In the genomic region with DNA sequence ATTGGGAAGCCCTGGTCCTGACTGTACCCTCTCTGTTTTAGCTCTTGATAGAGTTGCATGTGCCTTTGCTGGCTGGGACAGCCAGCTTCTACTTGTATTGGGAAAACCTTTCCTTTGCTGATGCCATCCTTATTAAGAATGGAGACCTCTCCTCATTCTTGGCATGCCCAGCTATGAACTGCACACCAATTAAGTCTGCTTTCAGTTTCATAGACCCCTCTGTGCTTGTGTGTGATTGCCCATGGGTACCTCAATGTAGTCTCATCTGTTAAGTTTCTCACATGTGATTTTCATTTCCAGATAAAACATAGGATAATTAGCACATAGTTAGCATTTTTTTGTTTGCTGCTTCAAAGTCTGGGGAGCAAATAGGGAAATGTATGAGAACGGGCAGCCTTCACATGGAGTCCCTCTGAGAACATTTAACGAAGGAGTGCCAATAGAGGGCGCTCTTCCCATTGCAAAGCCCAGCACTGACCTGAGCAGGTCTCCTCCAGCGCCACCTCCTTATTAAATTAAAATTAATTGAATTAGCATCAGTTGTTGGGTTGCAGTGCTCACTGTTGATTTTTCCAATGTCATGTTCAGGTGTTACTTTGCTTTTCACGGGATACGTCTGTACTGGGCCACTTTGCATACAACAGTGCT, we compare ENCODE assay signal across 8 mouse cellular contexts.
DNase-seq lines count a peak whose midpoint lies in the region; ATAC-seq and TF ChIP-seq lines count a peak whose summit lies in the region.

No protein-coding gene starts in this region.

- WGBS in embryonic facial prominence, embryonic 14.5 days, result 26% methylated on average over 6 of the region's 6 CpGs
- WGBS in heart, postnatal 0 days, result 26% methylated on average over 6 of the region's 6 CpGs
- 22% methylated on average over 6 of the region's 6 CpGs for WGBS in liver, embryonic 14.5 days (ENCODE audit: insufficient replicate concordance)
- 30% methylated on average over 6 of the region's 6 CpGs for WGBS in stomach, embryonic 16.5 days

- no peak overlapping the region for H3K27ac ChIP-seq in embryonic facial prominence, embryonic 14.5 days (replicated peaks; ENCODE audit: low read depth, low read length)
- H3K27ac ChIP-seq in heart, postnatal 0 days (ENCODE audit: low read depth), result no peak overlapping the region
- no peak overlapping the region for H3K27ac ChIP-seq in liver, embryonic 14.5 days
- no peak overlapping the region for H3K27ac ChIP-seq in stomach, embryonic 16.5 days (ENCODE audit: low read length)

- 0 out of 2 replicates have a peak, but pooled peaks cover 10% of the 10 kb centered on the region for H3K36me3 ChIP-seq in embryonic facial prominence, embryonic 14.5 days (ENCODE audit: control insufficient read depth, insufficient read depth, low read length)
- H3K36me3 ChIP-seq in heart, postnatal 0 days (replicated peaks; ENCODE audit: control insufficient read depth, insufficient read depth, low read length), result peaks cover 18% of the 10 kb centered on the region
- H3K36me3 ChIP-seq in liver, embryonic 14.5 days (replicated peaks; ENCODE audit: control insufficient read depth, insufficient read depth, low read depth), result no peaks in the 10 kb centered on the region
- no peaks in the 10 kb centered on the region for H3K36me3 ChIP-seq in stomach, embryonic 16.5 days (ENCODE audit: control insufficient read depth, insufficient read depth, low read length)

- no peak overlapping the region for H3K4me3 ChIP-seq in embryonic facial prominence, embryonic 14.5 days (ENCODE audit: low read depth, low read length)
- no peak overlapping the region for H3K4me3 ChIP-seq in heart, postnatal 0 days (ENCODE audit: low read depth, low read length)
- no peak overlapping the region for H3K4me3 ChIP-seq in liver, embryonic 14.5 days (ENCODE audit: insufficient read depth in 1 of 2, low read depth in 2 of 2, low read length in 2 of 2)
- no peak overlapping the region for H3K4me3 ChIP-seq in stomach, embryonic 16.5 days (replicated peaks; ENCODE audit: low read length)

- no peak for TF ChIP-seq EP300 in heart, postnatal 0 days (IDR thresholded peaks at IDR 0.05; ENCODE audit: low read depth)
- no peak for TF ChIP-seq EP300 in liver, embryonic 14.5 days (IDR thresholded peaks at IDR 0.05; ENCODE audit: low read depth)

- ATAC-seq in embryonic facial prominence, embryonic 14.5 days (ENCODE audit: low read depth), result peak; percentile 82; the same call in 1 of the 2 replicates
- peak; percentile 76 for ATAC-seq in heart, postnatal 0 days (ENCODE audit: insufficient read depth, low read depth)
- 0 out of 2 replicates have a peak, but pooled peaks have one; percentile 37 for ATAC-seq in liver, embryonic 14.5 days (ENCODE audit: insufficient read depth)
- peak; percentile 74; the same call in 1 of the 2 replicates for ATAC-seq in stomach, embryonic 16.5 days (ENCODE audit: insufficient read depth, low FRiP score)

- H3K9ac ChIP-seq in embryonic facial prominence, embryonic 14.5 days (ENCODE audit: low read depth, low read length), result no peak overlapping the region
- H3K9ac ChIP-seq in heart, postnatal 0 days (replicated peaks; ENCODE audit: low read depth, low read length), result no peak overlapping the region
- no peak overlapping the region for H3K9ac ChIP-seq in liver, embryonic 14.5 days (replicated peaks)
- H3K9ac ChIP-seq in stomach, embryonic 16.5 days (ENCODE audit: low read length), result no peak overlapping the region

- peak; percentile 84 for TF ChIP-seq CTCF in heart, postnatal 0 days (IDR thresholded peaks at IDR 0.05; ENCODE audit: low read depth)
- TF ChIP-seq CTCF in liver, embryonic 14.5 days (IDR thresholded peaks at IDR 0.05; ENCODE audit: low read depth), result peak; percentile 78

- H3K27me3 ChIP-seq in embryonic facial prominence, embryonic 14.5 days (replicated peaks; ENCODE audit: control insufficient read depth, insufficient read depth, low read length), result no peaks in the 10 kb centered on the region
- no peaks in the 10 kb centered on the region for H3K27me3 ChIP-seq in heart, postnatal 0 days (ENCODE audit: control insufficient read depth, insufficient read depth, low read length)
- H3K27me3 ChIP-seq in liver, embryonic 14.5 days (ENCODE audit: control insufficient read depth, insufficient read depth, low read length), result no peaks in the 10 kb centered on the region
- no peaks in the 10 kb centered on the region for H3K27me3 ChIP-seq in stomach, embryonic 16.5 days (ENCODE audit: control insufficient read depth, insufficient read depth, low read length)

- no peaks in the 10 kb centered on the region for H3K9me3 ChIP-seq in embryonic facial prominence, embryonic 14.5 days (ENCODE audit: control insufficient read depth, low read length)
- no peaks in the 10 kb centered on the region for H3K9me3 ChIP-seq in heart, postnatal 0 days (replicated peaks; ENCODE audit: control insufficient read depth, low read length)
- H3K9me3 ChIP-seq in liver, embryonic 14.5 days (ENCODE audit: control insufficient read depth, low read length), result no peaks in the 10 kb centered on the region
- H3K9me3 ChIP-seq in stomach, embryonic 16.5 days (replicated peaks; ENCODE audit: control insufficient read depth, low read length), result no peaks in the 10 kb centered on the region

- no peak overlapping the region for H3K4me2 ChIP-seq in embryonic facial prominence, embryonic 14.5 days (ENCODE audit: low read depth, low read length)
- peak overlapping the region; percentile 23; the same call in 1 of the 2 replicates for H3K4me2 ChIP-seq in heart, postnatal 0 days (ENCODE audit: low read depth, low read length)
- H3K4me2 ChIP-seq in liver, embryonic 14.5 days (ENCODE audit: low read depth), result 0 out of 2 replicates have a peak overlapping the region, but pooled peaks have one; percentile 13
- H3K4me2 ChIP-seq in stomach, embryonic 16.5 days (ENCODE audit: low read depth, low read length), result no peak overlapping the region

- peak; percentile 86 for DNase-seq in CD4-positive, CD25-positive, alpha-beta regulatory T cell, adult 2 months (ENCODE audit: low read depth, low spot score)
- peak; percentile 10 to 11 for DNase-seq in adrenal gland, postnatal 4 days (ENCODE audit: low spot score in 2 of 2)
- DNase-seq in embryonic facial prominence, embryonic 14.5 days (ENCODE audit: low spot score), result peak; percentile 71
- DNase-seq in heart, postnatal 0 days (ENCODE audit: low spot score), result peak; percentile 58
- peak; percentile 75 for DNase-seq in kidney, postnatal 14 days
- peak; percentile 15 to 37 (median 31) for DNase-seq in liver, embryonic 14.5 days (ENCODE audit: low read depth in 3 of 3, low spot score in 3 of 3)
- peak; percentile 38 for DNase-seq in neural tube, embryonic 10.5 days (ENCODE audit: extremely low spot score, low spot score)

- H3K4me1 ChIP-seq in embryonic facial prominence, embryonic 14.5 days (ENCODE audit: control insufficient read depth, insufficient read depth, low read length), result no peaks in the 10 kb centered on the region
- H3K4me1 ChIP-seq in heart, postnatal 0 days (ENCODE audit: control insufficient read depth, insufficient read depth), result no peaks in the 10 kb centered on the region
- H3K4me1 ChIP-seq in liver, embryonic 14.5 days (replicated peaks; ENCODE audit: control insufficient read depth in 2 of 2, insufficient read depth in 2 of 2, low read length in 1 of 2), result no peaks in the 10 kb centered on the region
- no peaks in the 10 kb centered on the region for H3K4me1 ChIP-seq in stomach, embryonic 16.5 days (ENCODE audit: control insufficient read depth, insufficient read depth, low read length)

Comparison
In these comparisons a context has a peak if more than half of its experiments do, and no peak if none do; other contexts are left out.
1. DNase-seq: peak in every context shown above with its lines; median percentile 86 in CD4-positive, CD25-positive, alpha-beta regulatory T cell, adult 2 months; 75 in kidney, postnatal 14 days; 71 in embryonic facial prominence, embryonic 14.5 days; 58 in heart, postnatal 0 days; 38 in neural tube, embryonic 10.5 days; 31 in liver, embryonic 14.5 days; 10 in adrenal gland, postnatal 4 days.
2. H3K4me2 ChIP-seq: peak in heart, postnatal 0 days (single experiment) and liver, embryonic 14.5 days (single experiment); none in embryonic facial prominence, embryonic 14.5 days (single experiment) and stomach, embryonic 16.5 days (single experiment).
3. Peak in every context shown above with its lines, with median percentiles within 50 percentile points of each other: ATAC-seq.